Mouse (Mus musculus): ENCODE data around the gene Gatd1. TPM values are rescaled to one million over a fixed set of nuclear protein-coding genes. Genes with fewer than 3 reads are reported as not detected.

The Gatd1 gene
- total and polyA plus RNA-seq, 3 experiments, result 21.6 to 35.9 TPM; not detected in 1

GRCm38 (mm10) chr7:141388487-141389109 is 25.3 kb downstream of the Gatd1 start:
- Histone ChIP-seq H3K27me3 (ENCODE audit: control insufficient read depth in 1 of 2, insufficient read depth in 2 of 2, low read length in 2 of 2) (no peaks in the 10 kb centered on the region), H3K36me3 (ENCODE audit: control insufficient read depth in 1 of 2, insufficient read depth in 2 of 2, low read length in 2 of 2) (peaks cover 0 to 40% of the 10 kb centered on the region in 2 experiments; a peak in 2 of 4 replicates), H3K4me1 (ENCODE audit: control insufficient read depth in 1 of 2, insufficient read depth in 2 of 2, low read length in 2 of 2) (peaks cover 15 to 39% of the 10 kb centered on the region in 2 experiments), H3K27ac (ENCODE audit: control insufficient read depth, low read depth, low read length) (peak overlapping the region; percentile 94), H3K4me3 (ENCODE audit: control insufficient read depth in 1 of 2, insufficient read depth in 1 of 2, low read depth in 2 of 2, low read length in 2 of 2) (peak overlapping the region; percentile 5 to 7; a peak in 3 of 4 replicates), H3K9me3 (replicated peaks; ENCODE audit: insufficient read depth, low read length) (no peaks in the 10 kb centered on the region), H3K79me2 (ENCODE audit: control insufficient read depth, insufficient read depth, low read length, poor library complexity) (peaks cover 11% of the 10 kb centered on the region), H3K9ac (ENCODE audit: control insufficient read depth, low read depth, low read length, poor library complexity, severe bottlenecking) (peak overlapping the region; percentile 48)
- peak; percentile 80 for DNase-seq (ENCODE audit: low read depth, low spot score)
- peak; percentile 91 for TF ChIP-seq MYB (IDR thresholded peaks at IDR 0.05; ENCODE audit: low read depth, low read length)
- TF ChIP-seq NRF1 (IDR thresholded peaks at IDR 0.05; ENCODE audit: insufficient read depth, low read depth, low read length, poor library complexity, severe bottlenecking), result no peak
- peak; percentile 61; the same call in 1 of the 2 replicates for TF ChIP-seq MAX (IDR thresholded peaks at IDR 0.05; ENCODE audit: low read length)
- 0 out of 2 replicates have a peak, but pooled peaks have one; percentile 55 for TF ChIP-seq CHD1 (IDR thresholded peaks at IDR 0.05; ENCODE audit: low read depth, low read length)
- TF ChIP-seq CHD2 (IDR thresholded peaks at IDR 0.05; ENCODE audit: low read length), result no peak
- no peak for TF ChIP-seq POLR2AphosphoS5 (IDR thresholded peaks at IDR 0.05; ENCODE audit: borderline replicate concordance, low read depth, low read length)
- peak; percentile 95 for TF ChIP-seq GATA1 (IDR thresholded peaks at IDR 0.05; ENCODE audit: low read depth, low read length)
- TF ChIP-seq POLR2AphosphoS2 (IDR thresholded peaks at IDR 0.05; ENCODE audit: low read length), result peak; percentile 16; the same call in 1 of the 2 replicates
- TF ChIP-seq TCF12 (IDR thresholded peaks at IDR 0.05; ENCODE audit: low read depth, low read length), result peak; percentile 89
- TF ChIP-seq NELFE (IDR thresholded peaks at IDR 0.05; ENCODE audit: low read depth, low read length), result peak; percentile 34; the same call in 1 of the 2 replicates
- peak; percentile 50; the same call in 1 of the 2 replicates for TF ChIP-seq HCFC1 (IDR thresholded peaks at IDR 0.05; ENCODE audit: low read depth, low read length)
- no peak for TF ChIP-seq ZKSCAN1 (IDR thresholded peaks at IDR 0.05; ENCODE audit: low read depth, low read length)
- no peak for TF ChIP-seq MAZ (IDR thresholded peaks at IDR 0.05; ENCODE audit: low read depth, low read length)
- TF ChIP-seq POLR2A (IDR thresholded peaks at IDR 0.05; ENCODE audit: control insufficient read depth in 1 of 2, insufficient read depth in 1 of 2, low read depth in 1 of 2, low read length in 2 of 2, poor library complexity in 1 of 2), result no peak; a peak in 2 of 4 replicates
- peak; percentile 62; the same call in 1 of the 2 replicates for TF ChIP-seq MXI1 (IDR thresholded peaks at IDR 0.05; ENCODE audit: low read depth, low read length)
- TF ChIP-seq TAL1 (IDR thresholded peaks at IDR 0.05; ENCODE audit: low read length), result peak; percentile 58
- TF ChIP-seq MAFK (IDR thresholded peaks at IDR 0.05; ENCODE audit: borderline replicate concordance, low read depth, low read length), result no peak
- TF ChIP-seq GABPA (IDR thresholded peaks at IDR 0.05; ENCODE audit: low read depth, low read length), result no peak
- no peak for TF ChIP-seq USF1 (IDR thresholded peaks at IDR 0.05; ENCODE audit: low read depth, low read length)
- TF ChIP-seq USF2 (IDR thresholded peaks at IDR 0.05; ENCODE audit: borderline replicate concordance in 1 of 2, insufficient read depth in 1 of 2, low read depth in 1 of 2, low read length in 2 of 2), result no peak
- no peak for TF ChIP-seq UBTF (IDR thresholded peaks at IDR 0.05; ENCODE audit: borderline replicate concordance, insufficient read depth, low read depth, low read length)
- TF ChIP-seq MEF2A (IDR thresholded peaks at IDR 0.05; ENCODE audit: extremely low read depth, insufficient replicate concordance, low read depth, low read length, poor library complexity, severe bottlenecking), result no peak
- no peak for TF ChIP-seq ELF1 (IDR thresholded peaks at IDR 0.05; ENCODE audit: low read depth, low read length)
- no peak for TF ChIP-seq JUND (IDR thresholded peaks at IDR 0.05; ENCODE audit: low read depth, low read length)
- TF ChIP-seq CTCF (IDR thresholded peaks at IDR 0.05 in 2 of 3, conservative IDR thresholded peaks at IDR 0.05 in 1 of 3; ENCODE audit: control insufficient read depth in 1 of 3, insufficient read depth in 1 of 3, low read depth in 2 of 3, low read length in 3 of 3, poor library complexity in 1 of 3, severe bottlenecking in 1 of 3), result no peak
- peak; percentile 91 for TF ChIP-seq SIN3A (IDR thresholded peaks at IDR 0.05; ENCODE audit: low read length)
- TF ChIP-seq ZNF384 (IDR thresholded peaks at IDR 0.05; ENCODE audit: low read depth, low read length), result no peak
- TF ChIP-seq RCOR1 (IDR thresholded peaks at IDR 0.05; ENCODE audit: low read depth, low read length), result peak; percentile 34
- TF ChIP-seq EP300 (IDR thresholded peaks at IDR 0.05; ENCODE audit: low read depth in 1 of 2, low read length in 2 of 2), result peak; percentile 93 to 94
- peak; percentile 94 for TF ChIP-seq ETS1 (IDR thresholded peaks at IDR 0.05; ENCODE audit: low read depth, low read length)
